Mouse (Mus musculus): Measurements from ENCODE around the gene Nek2. TPM values are rescaled to one million over a fixed set of nuclear protein-coding genes. Genes with fewer than 3 reads are reported as not detected.

The Nek2 gene
- polyA plus RNA-seq, 1 experiment from 2014 or later, result 40.5 TPM

GRCm38 (mm10) chr1:191863833-191864550, 42.7 kb downstream of the Nek2 start:
- no peak overlapping the region for H3K4me3 ChIP-seq
- H3K36me3 ChIP-seq, result no peaks in the 10 kb centered on the region
- H3K9me3 ChIP-seq, result no peaks in the 10 kb centered on the region
- H3K27me3 ChIP-seq, result no peaks in the 10 kb centered on the region
- H3K4me1 ChIP-seq, result no peaks in the 10 kb centered on the region
- H3K9ac ChIP-seq, result no peak overlapping the region
- WGBS, result 70% methylated on average over 4 of the region's 4 CpGs
- H3K27ac ChIP-seq, result no peak overlapping the region
- no peak overlapping the region for H3K4me2 ChIP-seq (replicated peaks)
- ATAC-seq (ENCODE audit: insufficient number of reproducible peaks, insufficient read depth, low FRiP score, low TSS enrichment), result no peak

DNA sequence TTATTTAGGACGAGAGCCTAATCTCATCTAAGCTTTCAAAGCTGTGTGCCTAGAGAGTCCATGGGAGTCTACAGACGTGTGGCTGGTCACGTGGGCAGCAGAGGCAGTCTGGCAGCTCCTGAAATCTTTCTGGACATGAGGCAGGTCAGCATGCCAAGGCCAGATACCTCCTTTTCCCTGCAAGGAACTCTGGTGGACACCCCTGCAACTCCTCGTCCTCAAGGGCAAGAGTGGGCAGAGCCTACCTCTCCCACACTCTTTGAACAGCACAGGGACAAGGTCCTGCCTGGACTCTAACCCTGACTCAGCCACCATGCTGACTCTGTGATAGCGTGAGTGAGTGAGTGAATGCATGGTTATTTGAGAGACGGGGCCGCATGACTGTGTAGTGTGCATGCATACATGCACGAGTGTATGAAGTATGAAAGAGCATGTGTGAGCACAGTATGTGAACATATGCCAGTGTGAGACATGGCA, 43.3 kb downstream of the Nek2 start:
- Histone ChIP-seq H3K4me2 (replicated peaks) (no peak overlapping the region), H3K4me1 (no peaks in the 10 kb centered on the region), H3K4me3 (no peak overlapping the region), H3K27me3 (no peaks in the 10 kb centered on the region), H3K27ac (no peak overlapping the region), H3K36me3 (no peaks in the 10 kb centered on the region), H3K9ac (no peak overlapping the region), H3K9me3 (no peaks in the 10 kb centered on the region)
- ATAC-seq (ENCODE audit: insufficient number of reproducible peaks, insufficient read depth, low FRiP score, low TSS enrichment), result no peak
- WGBS, result 80% methylated on average over 8 of the region's 8 CpGs

GRCm38 (mm10) chr1:191872076-191872710, 50.9 kb downstream of the Nek2 start:
- Histone ChIP-seq H3K9me3 (no peaks in the 10 kb centered on the region), H3K4me1 (no peaks in the 10 kb centered on the region), H3K4me3 (no peak overlapping the region), H3K27ac (no peak overlapping the region), H3K9ac (no peak overlapping the region), H3K4me2 (replicated peaks) (no peak overlapping the region), H3K36me3 (no peaks in the 10 kb centered on the region), H3K27me3 (no peaks in the 10 kb centered on the region; the same call in 1 of the 2 replicates)
- ATAC-seq (ENCODE audit: insufficient number of reproducible peaks, insufficient read depth, low FRiP score, low TSS enrichment), result no peak
- 79% methylated on average over 6 of the region's 6 CpGs for WGBS

DNA sequence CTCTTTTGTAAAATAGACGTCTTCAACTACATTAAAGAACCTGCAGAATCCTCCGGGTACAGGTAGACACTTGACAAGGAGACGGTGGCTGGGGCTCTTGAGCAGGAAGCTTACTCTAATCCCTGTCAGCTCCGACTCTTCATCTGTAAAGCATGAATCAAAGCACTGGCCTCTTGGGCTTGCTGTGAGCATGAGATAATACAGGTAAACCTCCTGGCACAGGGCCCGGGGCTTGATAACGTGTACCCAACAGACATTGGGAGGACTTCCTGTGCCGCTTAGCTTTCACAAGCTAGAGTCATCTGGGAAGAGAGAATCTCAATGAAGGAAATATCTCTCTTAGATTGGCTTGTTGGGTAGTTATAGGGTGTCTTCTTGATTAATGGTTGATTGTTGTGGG, 53.8 kb downstream of the Nek2 start:
- H3K9ac ChIP-seq, result no peak overlapping the region
- no peaks in the 10 kb centered on the region for H3K9me3 ChIP-seq
- 91% methylated on average over 7 of the region's 7 CpGs for WGBS
- no peaks in the 10 kb centered on the region; the same call in 1 of the 2 replicates for H3K27me3 ChIP-seq
- no peak overlapping the region for H3K4me3 ChIP-seq
- no peak for ATAC-seq (ENCODE audit: insufficient number of reproducible peaks, insufficient read depth, low FRiP score, low TSS enrichment)
- H3K4me2 ChIP-seq (replicated peaks), result no peak overlapping the region
- H3K36me3 ChIP-seq, result no peaks in the 10 kb centered on the region
- H3K27ac ChIP-seq, result no peak overlapping the region
- H3K4me1 ChIP-seq, result peaks cover 5% of the 10 kb centered on the region; the same call in 1 of the 2 replicates

DNA sequence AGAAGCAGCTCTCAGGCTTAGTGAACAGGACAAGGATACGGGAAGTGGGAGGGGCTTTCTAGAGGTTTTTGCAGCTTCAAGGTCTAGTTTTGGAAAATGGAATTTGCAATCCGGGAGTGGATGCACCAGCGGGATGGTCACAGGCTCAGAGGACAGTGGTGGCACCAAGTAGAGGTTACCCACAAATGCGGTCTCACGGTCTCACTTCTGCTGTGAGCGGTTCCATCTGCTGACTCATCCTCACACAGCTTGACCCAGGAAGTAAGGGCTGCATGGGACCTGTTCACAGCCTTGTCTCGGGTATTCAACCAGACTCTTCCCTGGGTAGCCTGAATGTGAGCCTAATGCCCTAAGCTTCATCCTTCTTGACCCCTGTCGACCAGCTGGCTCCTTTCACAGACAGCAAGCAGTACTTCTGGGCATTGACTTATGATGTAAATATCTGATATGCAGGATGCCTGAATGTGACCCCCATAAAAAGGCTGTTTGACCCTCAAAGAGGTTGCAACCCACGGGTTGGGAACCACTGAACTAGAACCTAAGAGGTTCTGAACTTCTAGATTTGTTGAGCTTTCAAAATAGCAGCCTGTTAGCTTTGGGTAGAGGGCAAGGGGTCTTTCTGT, 54.5 kb downstream of the Nek2 start:
- H3K4me2 ChIP-seq (replicated peaks), result no peak overlapping the region
- H3K36me3 ChIP-seq, result no peaks in the 10 kb centered on the region
- 75% methylated on average over 9 of the region's 9 CpGs for WGBS
- no peak overlapping the region for H3K4me3 ChIP-seq
- no peaks in the 10 kb centered on the region for H3K9me3 ChIP-seq
- H3K9ac ChIP-seq, result no peak overlapping the region
- ATAC-seq (ENCODE audit: insufficient number of reproducible peaks, insufficient read depth, low FRiP score, low TSS enrichment), result no peak
- H3K27ac ChIP-seq, result no peak overlapping the region
- peaks cover 5% of the 10 kb centered on the region; the same call in 1 of the 2 replicates for H3K4me1 ChIP-seq
- H3K27me3 ChIP-seq, result no peaks in the 10 kb centered on the region; the same call in 1 of the 2 replicates

- no peak overlapping the region for H3K27ac ChIP-seq
- 50% methylated on average over 10 of the region's 10 CpGs for WGBS
Observed at GRCm38 (mm10) chr1:191877681-191878080, 56.4 kb downstream of the Nek2 start.

DNA sequence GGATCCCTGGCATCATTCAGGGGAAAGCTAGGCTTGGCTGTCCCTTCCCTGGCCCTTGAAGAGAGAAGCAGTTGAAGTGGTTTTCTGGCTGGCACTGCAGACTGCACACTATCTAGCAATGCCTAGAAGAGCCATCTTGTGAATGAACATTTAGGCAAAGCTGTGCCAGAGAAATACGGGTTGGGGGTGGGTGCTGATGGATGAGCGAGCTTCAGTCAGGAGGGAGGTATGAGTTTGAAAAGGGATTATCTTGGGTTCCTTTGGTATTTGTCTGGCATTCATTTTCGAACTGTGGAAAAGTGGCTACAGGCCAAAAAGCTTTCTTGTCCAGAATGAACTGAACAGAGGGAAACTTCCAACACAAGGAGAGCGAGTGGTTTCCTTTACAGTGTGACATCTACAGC, 57.3 kb downstream of the Nek2 start:
- no peak overlapping the region for H3K9ac ChIP-seq
- ATAC-seq (ENCODE audit: insufficient number of reproducible peaks, insufficient read depth, low FRiP score, low TSS enrichment), result no peak
- H3K4me1 ChIP-seq, result peaks cover 5% of the 10 kb centered on the region; the same call in 1 of the 2 replicates
- no peaks in the 10 kb centered on the region for H3K36me3 ChIP-seq
- WGBS, result 70% methylated on average over 4 of the region's 4 CpGs
- H3K4me3 ChIP-seq, result no peak overlapping the region
- no peaks in the 10 kb centered on the region for H3K9me3 ChIP-seq
- H3K4me2 ChIP-seq (replicated peaks), result no peak overlapping the region
- H3K27me3 ChIP-seq, result no peaks in the 10 kb centered on the region; the same call in 1 of the 2 replicates
- no peak overlapping the region for H3K27ac ChIP-seq

More at GRCm38 (mm10) chr1:191877681-191878080, 56.4 kb downstream of the Nek2 start:
- Histone ChIP-seq H3K4me3 (no peak overlapping the region), H3K27me3 (no peaks in the 10 kb centered on the region; the same call in 1 of the 2 replicates), H3K4me2 (replicated peaks) (no peak overlapping the region), H3K4me1 (peaks cover 5% of the 10 kb centered on the region; the same call in 1 of the 2 replicates), H3K9ac (no peak overlapping the region), H3K9me3 (no peaks in the 10 kb centered on the region), H3K36me3 (no peaks in the 10 kb centered on the region)
- no peak for ATAC-seq (ENCODE audit: insufficient number of reproducible peaks, insufficient read depth, low FRiP score, low TSS enrichment)

- no peak overlapping the region for H3K9ac ChIP-seq
- ATAC-seq (ENCODE audit: insufficient number of reproducible peaks, insufficient read depth, low FRiP score, low TSS enrichment), result no peak
- H3K27me3 ChIP-seq, result no peaks in the 10 kb centered on the region; the same call in 1 of the 2 replicates
- no peak overlapping the region for H3K4me3 ChIP-seq
- no peak overlapping the region for H3K27ac ChIP-seq
- no peak overlapping the region for H3K4me2 ChIP-seq (replicated peaks)
- H3K9me3 ChIP-seq, result no peaks in the 10 kb centered on the region
- H3K4me1 ChIP-seq, result peaks cover 5% of the 10 kb centered on the region; the same call in 1 of the 2 replicates
- WGBS, result 96% methylated on average over 3 of the region's 3 CpGs
- H3K36me3 ChIP-seq, result no peaks in the 10 kb centered on the region
Observed at GRCm38 (mm10) chr1:191880247-191880646, 59.0 kb downstream of the Nek2 start.

GRCm38 (mm10) chr1:191880921-191881609, 59.8 kb downstream of the Nek2 start:
- no peak for ATAC-seq (ENCODE audit: insufficient number of reproducible peaks, insufficient read depth, low FRiP score, low TSS enrichment)
- no peak overlapping the region for H3K27ac ChIP-seq
- H3K36me3 ChIP-seq, result no peaks in the 10 kb centered on the region

GRCm38 (mm10) chr1:191881663-191882062, 60.4 kb downstream of the Nek2 start:
- Histone ChIP-seq H3K27ac (no peak overlapping the region), H3K4me1 (peaks cover 5% of the 10 kb centered on the region; the same call in 1 of the 2 replicates), H3K4me3 (no peak overlapping the region), H3K27me3 (no peaks in the 10 kb centered on the region), H3K9ac (no peak overlapping the region), H3K36me3 (no peaks in the 10 kb centered on the region), H3K4me2 (replicated peaks) (no peak overlapping the region), H3K9me3 (no peaks in the 10 kb centered on the region)
- 63% methylated on average over 2 of the region's 2 CpGs for WGBS
- ATAC-seq (ENCODE audit: insufficient number of reproducible peaks, insufficient read depth, low FRiP score, low TSS enrichment), result no peak

More at GRCm38 (mm10) chr1:191880921-191881609, 59.8 kb downstream of the Nek2 start:
- Histone ChIP-seq H3K4me1 (peaks cover 5% of the 10 kb centered on the region; the same call in 1 of the 2 replicates), H3K4me2 (replicated peaks) (no peak overlapping the region), H3K27me3 (no peaks in the 10 kb centered on the region; the same call in 1 of the 2 replicates), H3K4me3 (no peak overlapping the region), H3K9ac (no peak overlapping the region), H3K9me3 (no peaks in the 10 kb centered on the region)
- WGBS, result 57% methylated on average over 8 of the region's 8 CpGs

Measured in embryonic facial prominence, embryonic 12.5 days (tissue).